Mouse (Mus musculus): ENCODE measurements at regions not wholly inside any gene's neighbourhood (a gene's known extent, or its start where the extent isn't known, plus 50 kb on each side); places are given as distances from the start of the nearest gene placed in this dataset.
A peak's percentile ranks its signal among the peaks of the same experiment; 100 is the strongest.

GRCm38 (mm10) chr12:117344266-117345087, 171.8 kb upstream of the Rapgef5 start:
- TF ChIP-seq CTCF (IDR thresholded peaks at IDR 0.05; ENCODE audit: low read depth, low read length): no peak
- no peak for TF ChIP-seq POLR2A (IDR thresholded peaks at IDR 0.05; ENCODE audit: insufficient read depth, low read length)
- TF ChIP-seq EP300 (IDR thresholded peaks at IDR 0.05; ENCODE audit: insufficient read depth, low read depth, low read length): no peak

GRCm38 (mm10) chr12:117345088-117345977, 170.9 kb upstream of the Rapgef5 start:
- Histone ChIP-seq H3K27ac (ENCODE audit: insufficient read depth, low read length) (no peak overlapping the region), H3K9ac (ENCODE audit: low read depth, poor library complexity, severe bottlenecking) (no peak overlapping the region), H3K4me1 (ENCODE audit: control insufficient read depth, insufficient read depth, low read length) (no peaks in the 10 kb centered on the region), H3K9me3 (replicated peaks; ENCODE audit: control insufficient read depth, insufficient read depth, low read length, poor library complexity, severe bottlenecking) (no peaks in the 10 kb centered on the region), H3K36me3 (ENCODE audit: control insufficient read depth, insufficient read depth, low read length, poor library complexity, severe bottlenecking) (no peaks in the 10 kb centered on the region), H3K4me3 (ENCODE audit: low read depth, low read length) (0 out of 2 replicates have a peak overlapping the region, but pooled peaks have one; percentile 11), H3K27me3 (ENCODE audit: control insufficient read depth, insufficient read depth, low read length, poor library complexity, severe bottlenecking) (no peaks in the 10 kb centered on the region)
- TF ChIP-seq POLR2A (IDR thresholded peaks at IDR 0.05; ENCODE audit: insufficient read depth, low read length) (no peak), EP300 (IDR thresholded peaks at IDR 0.05; ENCODE audit: insufficient read depth, low read depth, low read length) (no peak)

More at GRCm38 (mm10) chr12:117344266-117345087, 171.8 kb upstream of the Rapgef5 start:
- no peaks in the 10 kb centered on the region for H3K4me1 ChIP-seq (ENCODE audit: control insufficient read depth, insufficient read depth, low read length)
- H3K9ac ChIP-seq (ENCODE audit: low read depth, poor library complexity, severe bottlenecking): no peak overlapping the region
- H3K36me3 ChIP-seq (ENCODE audit: control insufficient read depth, insufficient read depth, low read length, poor library complexity, severe bottlenecking): no peaks in the 10 kb centered on the region
- no peak overlapping the region for H3K4me3 ChIP-seq (ENCODE audit: low read depth, low read length)
- no peaks in the 10 kb centered on the region for H3K27me3 ChIP-seq (ENCODE audit: control insufficient read depth, insufficient read depth, low read length, poor library complexity, severe bottlenecking)
- no peaks in the 10 kb centered on the region for H3K9me3 ChIP-seq (replicated peaks; ENCODE audit: control insufficient read depth, insufficient read depth, low read length, poor library complexity, severe bottlenecking)
- no peak overlapping the region for H3K27ac ChIP-seq (ENCODE audit: insufficient read depth, low read length)

GRCm38 (mm10) chr12:117346091-117346490, 170.2 kb upstream of the Rapgef5 start:
- TF ChIP-seq CTCF (IDR thresholded peaks at IDR 0.05; ENCODE audit: low read depth, low read length): no peak
- no peak for TF ChIP-seq EP300 (IDR thresholded peaks at IDR 0.05; ENCODE audit: insufficient read depth, low read depth, low read length)
- TF ChIP-seq POLR2A (IDR thresholded peaks at IDR 0.05; ENCODE audit: insufficient read depth, low read length): no peak
- Histone ChIP-seq H3K9ac (ENCODE audit: low read depth, poor library complexity, severe bottlenecking) (no peak overlapping the region), H3K4me1 (ENCODE audit: control insufficient read depth, insufficient read depth, low read length) (no peaks in the 10 kb centered on the region), H3K27me3 (ENCODE audit: control insufficient read depth, insufficient read depth, low read length, poor library complexity, severe bottlenecking) (no peaks in the 10 kb centered on the region), H3K9me3 (replicated peaks; ENCODE audit: control insufficient read depth, insufficient read depth, low read length, poor library complexity, severe bottlenecking) (no peaks in the 10 kb centered on the region), H3K27ac (ENCODE audit: insufficient read depth, low read length) (no peak overlapping the region), H3K4me3 (ENCODE audit: low read depth, low read length) (no peak overlapping the region), H3K36me3 (ENCODE audit: control insufficient read depth, insufficient read depth, low read length, poor library complexity, severe bottlenecking) (no peaks in the 10 kb centered on the region)

GRCm38 (mm10) chr12:117347135-117347534, 169.1 kb upstream of the Rapgef5 start:
- no peaks in the 10 kb centered on the region for H3K27me3 ChIP-seq (ENCODE audit: control insufficient read depth, insufficient read depth, low read length, poor library complexity, severe bottlenecking)
- no peaks in the 10 kb centered on the region for H3K36me3 ChIP-seq (ENCODE audit: control insufficient read depth, insufficient read depth, low read length, poor library complexity, severe bottlenecking)
- H3K27ac ChIP-seq (ENCODE audit: insufficient read depth, low read length): no peak overlapping the region
- TF ChIP-seq EP300 (IDR thresholded peaks at IDR 0.05; ENCODE audit: insufficient read depth, low read depth, low read length) (no peak), CTCF (IDR thresholded peaks at IDR 0.05; ENCODE audit: low read depth, low read length) (no peak)
- H3K9me3 ChIP-seq (replicated peaks; ENCODE audit: control insufficient read depth, insufficient read depth, low read length, poor library complexity, severe bottlenecking): no peaks in the 10 kb centered on the region
- peaks cover 5% of the 10 kb centered on the region for H3K4me1 ChIP-seq (ENCODE audit: control insufficient read depth, insufficient read depth, low read length)
- H3K9ac ChIP-seq (ENCODE audit: low read depth, poor library complexity, severe bottlenecking): no peak overlapping the region
- no peak overlapping the region for H3K4me3 ChIP-seq (ENCODE audit: low read depth, low read length)

- H3K4me3 ChIP-seq (ENCODE audit: low read depth, low read length): no peak overlapping the region
- H3K27me3 ChIP-seq (ENCODE audit: control insufficient read depth, insufficient read depth, low read length, poor library complexity, severe bottlenecking): no peaks in the 10 kb centered on the region
- TF ChIP-seq CTCF (IDR thresholded peaks at IDR 0.05; ENCODE audit: low read depth, low read length) (no peak), EP300 (IDR thresholded peaks at IDR 0.05; ENCODE audit: insufficient read depth, low read depth, low read length) (no peak), POLR2A (IDR thresholded peaks at IDR 0.05; ENCODE audit: insufficient read depth, low read length) (no peak)
- peaks cover 5% of the 10 kb centered on the region for H3K4me1 ChIP-seq (ENCODE audit: control insufficient read depth, insufficient read depth, low read length)
- H3K9ac ChIP-seq (ENCODE audit: low read depth, poor library complexity, severe bottlenecking): no peak overlapping the region
- H3K9me3 ChIP-seq (replicated peaks; ENCODE audit: control insufficient read depth, insufficient read depth, low read length, poor library complexity, severe bottlenecking): no peaks in the 10 kb centered on the region
- H3K27ac ChIP-seq (ENCODE audit: insufficient read depth, low read length): no peak overlapping the region
- no peaks in the 10 kb centered on the region for H3K36me3 ChIP-seq (ENCODE audit: control insufficient read depth, insufficient read depth, low read length, poor library complexity, severe bottlenecking)
Measured at GRCm38 (mm10) chr12:117348516-117348915, 167.8 kb upstream of the Rapgef5 start.

Measured in ES-Bruce4 (cell line).